15 mouse cellular contexts compared by ENCODE assay signal in the genomic region with DNA sequence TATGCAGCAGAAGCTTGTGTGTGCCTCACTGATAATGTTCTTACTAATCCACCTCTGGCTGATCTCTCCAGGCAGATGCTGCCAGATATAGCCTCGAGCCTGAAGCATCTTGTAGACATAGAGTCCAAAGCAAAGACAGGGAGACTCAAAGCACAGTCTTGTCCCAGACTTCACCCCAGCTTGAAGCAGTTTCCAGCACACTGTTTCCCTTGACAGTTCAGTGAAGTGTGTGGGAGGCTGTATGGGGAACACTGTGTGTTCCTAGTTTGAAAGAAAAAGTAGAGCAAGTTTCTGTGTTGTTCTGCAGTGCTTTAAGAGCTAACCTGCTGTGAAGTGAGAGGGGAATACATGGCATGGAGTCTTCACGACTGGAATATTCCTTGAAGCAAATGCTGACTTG.
A peak's percentile ranks its signal among the peaks of the same experiment; 100 is the strongest.
DNase-seq lines count a peak whose midpoint lies in the region; ATAC-seq lines count a peak whose summit lies in the region.
"Had no signal": no experiment of that assay in that cellular context is flagged by ENCODE, and none has a peak within 500 bp of the region (broad histone marks: within the 10 kb centered on the region; RNA-seq: fewer than 3 reads in every experiment).

No protein-coding gene starts in this region.

- no peaks in the 10 kb centered on the region for H3K27me3 ChIP-seq in hindbrain, embryonic 11.5 days (ENCODE audit: control insufficient read depth, insufficient read depth, low read length)
- H3K27me3 ChIP-seq: limb, embryonic 12.5 days; liver, embryonic 13.5 days; lung, embryonic 15.5 days had no signal

- DNase-seq in right cerebral cortex, adult 18-20 months: peak; percentile 77
- DNase-seq in right cerebral cortex, postnatal 14 days: no peak
- DNase-seq in frontal cortex, postnatal 25 days (ENCODE audit: low spot score in 2 of 2): peak; percentile 17 to 25
- DNase-seq in left cerebral cortex, postnatal 25 days (ENCODE audit: low spot score in 2 of 2): peak; percentile 47 to 89
- DNase-seq in adipocyte (ENCODE audit: low spot score): no peak
- DNase-seq in hindbrain, embryonic 11.5 days (ENCODE audit: low spot score): no peak
- DNase-seq: cerebellum, postnatal 14 days; kidney, adult 2 months; kidney, postnatal 25 days; liver, embryonic 13.5 days; thymus, adult 2 months had no signal

- WGBS in hindbrain, embryonic 11.5 days: 55% methylated on average over 2 of the region's 2 CpGs

- no peak overlapping the region for H3K9ac ChIP-seq in hindbrain, embryonic 11.5 days (ENCODE audit: low read depth, low read length)
- H3K9ac ChIP-seq: limb, embryonic 12.5 days; liver, embryonic 13.5 days; lung, embryonic 15.5 days had no signal

- no peak overlapping the region for H3K27ac ChIP-seq in hindbrain, embryonic 11.5 days (ENCODE audit: low read depth, low read length)
- H3K27ac ChIP-seq: hindbrain, embryonic 10.5 days; limb, embryonic 12.5 days; liver, embryonic 13.5 days; lung, embryonic 15.5 days had no signal

- H3K9me3 ChIP-seq in hindbrain, embryonic 11.5 days (ENCODE audit: control insufficient read depth, low read length): no peaks in the 10 kb centered on the region
- H3K9me3 ChIP-seq: hindbrain, embryonic 10.5 days; limb, embryonic 12.5 days; lung, embryonic 15.5 days had no signal

- H3K4me1 ChIP-seq in hindbrain, embryonic 11.5 days (replicated peaks; ENCODE audit: control insufficient read depth, insufficient read depth, low read length): no peaks in the 10 kb centered on the region
- H3K4me1 ChIP-seq: hindbrain, embryonic 10.5 days; limb, embryonic 12.5 days; liver, embryonic 13.5 days; lung, embryonic 15.5 days had no signal

- no peak overlapping the region for H3K4me2 ChIP-seq in hindbrain, embryonic 11.5 days (replicated peaks; ENCODE audit: low read depth, low read length)
- H3K4me2 ChIP-seq: limb, embryonic 12.5 days; liver, embryonic 13.5 days; lung, embryonic 15.5 days had no signal

- intact Hi-C loops in left cerebral cortex, postnatal 25 days (cut with DNase I): loop anchor here (1.0 to 10.0 kb wide), 3 partner anchors 84 to 264 kb away; partner anchors contain the start of gene Pcsk2

- H3K4me3 ChIP-seq in hindbrain, embryonic 11.5 days (ENCODE audit: low read depth, low read length): no peak overlapping the region
- H3K4me3 ChIP-seq: hindbrain, embryonic 10.5 days; limb, embryonic 12.5 days; liver, embryonic 13.5 days; lung, embryonic 15.5 days had no signal

- no peaks in the 10 kb centered on the region for H3K36me3 ChIP-seq in hindbrain, embryonic 11.5 days (ENCODE audit: control insufficient read depth, insufficient read depth, low read length)
- H3K36me3 ChIP-seq: hindbrain, embryonic 10.5 days; limb, embryonic 12.5 days; liver, embryonic 13.5 days; lung, embryonic 15.5 days had no signal

- no peak for ATAC-seq in hindbrain, embryonic 11.5 days (ENCODE audit: low FRiP score)
- ATAC-seq in megakaryocyte progenitor cell, adult 5-6 weeks (replicated peaks; ENCODE audit: poor library complexity): no peak

Comparison
In these comparisons a context has a peak if more than half of its experiments do, and no peak if none do; other contexts are left out.
1. DNase-seq: peak in right cerebral cortex, adult 18-20 months (single experiment), frontal cortex, postnatal 25 days (2 of 2) and left cerebral cortex, postnatal 25 days (2 of 2); none in right cerebral cortex, postnatal 14 days (single experiment), adipocyte (single experiment) and hindbrain, embryonic 11.5 days (single experiment).